Mouse (Mus musculus) testis, postnatal 14 days (tissue): ENCODE measurements around the gene Cd93.

Experiments used
- DNase-seq: peaks from one replicate; pipeline ENCODE4 v3.0.0; 2021; ENCODE audit warnings: low spot score

Gene Cd93

GRCm38 (mm10) chr2:148443249-148443958, at the start of gene Cd93:
TSS of gene Cd93 (minus strand) at chr2:148443563.
- peak; percentile 21 for DNase-seq

DNA sequence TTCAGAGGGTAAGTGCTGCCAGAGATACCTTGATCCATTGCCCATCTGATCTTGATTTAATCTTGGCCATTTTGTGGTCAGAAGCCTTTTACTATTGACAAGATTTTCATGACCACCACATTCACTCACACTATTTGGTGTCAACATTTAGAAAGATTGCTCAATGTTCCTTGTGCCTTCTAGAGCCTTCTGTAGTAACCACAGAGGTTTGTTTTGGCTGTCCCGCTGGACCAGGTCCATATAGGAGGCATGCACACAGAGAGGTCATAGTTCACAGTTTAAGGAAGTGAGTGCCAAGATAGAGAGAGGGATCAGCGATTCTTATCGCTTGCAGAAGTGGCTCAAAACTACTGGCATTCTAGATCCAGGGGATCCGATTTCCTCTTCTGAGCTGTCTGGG, 48.7 kb upstream of the Cd93 start:
- DNase-seq = no peak

DNA sequence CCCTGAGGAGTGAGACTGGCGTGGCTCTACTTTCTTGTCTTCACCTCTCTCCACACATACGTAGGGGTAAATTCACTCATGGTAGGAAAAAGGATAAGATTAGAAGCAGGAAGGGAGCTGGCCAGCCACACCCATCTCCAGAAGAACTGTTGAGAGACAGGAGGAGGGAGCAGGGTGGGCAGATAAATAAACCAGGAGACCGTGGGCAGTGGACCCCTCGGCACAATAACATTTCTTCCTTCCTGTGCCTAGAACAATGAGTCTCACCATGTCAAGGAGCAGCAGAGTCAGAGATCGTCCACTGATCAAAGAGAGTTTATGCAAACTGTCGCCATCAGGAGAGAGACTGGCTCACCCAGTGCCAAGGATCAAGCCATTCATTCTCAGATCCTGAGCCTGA, 46.8 kb upstream of the Cd93 start:
- DNase-seq = no peak

DNA sequence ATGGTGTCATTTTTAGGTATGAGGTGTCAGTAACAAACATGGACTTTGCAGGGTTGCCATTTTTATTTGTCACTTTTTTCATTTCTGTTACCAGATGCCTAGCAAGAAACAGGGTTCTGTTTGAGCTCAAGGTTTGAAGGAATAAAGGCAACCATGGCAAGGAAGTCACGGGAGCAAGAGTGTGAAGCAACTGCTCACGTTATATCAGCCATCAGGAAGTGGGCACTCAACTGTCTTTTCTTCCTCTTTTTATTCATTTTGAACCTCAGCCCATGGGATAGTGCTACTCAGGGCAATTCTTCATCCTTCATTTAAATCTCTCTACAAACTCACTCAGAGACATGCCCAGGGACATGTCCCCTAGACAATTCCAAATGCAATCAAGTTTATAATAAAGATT, 45.5 kb upstream of the Cd93 start:
- no peak for DNase-seq

GRCm38 (mm10) chr2:148485576-148485975, 42.2 kb upstream of the Cd93 start:
- DNase-seq = no peak

DNA sequence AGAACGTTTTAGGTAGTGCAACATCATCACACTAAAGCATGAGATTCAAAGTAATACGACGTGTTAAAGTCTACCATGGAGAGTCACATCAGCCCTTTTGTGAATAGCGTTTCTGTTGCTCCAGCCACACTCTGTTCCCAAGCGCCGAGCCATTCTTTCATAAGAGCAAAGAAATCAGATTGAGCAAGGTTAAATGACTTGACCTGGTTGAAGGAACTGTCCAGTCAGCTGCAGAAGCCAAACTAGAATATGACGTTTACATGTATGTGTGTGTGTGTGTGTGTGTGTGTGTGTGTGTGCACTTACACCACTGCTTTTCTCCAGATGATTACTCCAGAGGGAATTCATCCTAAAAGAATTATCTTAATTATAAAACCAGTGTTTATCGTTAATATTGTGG, 37.0 kb upstream of the Cd93 start:
- no peak for DNase-seq

GRCm38 (mm10) chr2:148478141-148478701, 34.9 kb upstream of the Cd93 start:
- DNase-seq = peak; percentile 21

DNA sequence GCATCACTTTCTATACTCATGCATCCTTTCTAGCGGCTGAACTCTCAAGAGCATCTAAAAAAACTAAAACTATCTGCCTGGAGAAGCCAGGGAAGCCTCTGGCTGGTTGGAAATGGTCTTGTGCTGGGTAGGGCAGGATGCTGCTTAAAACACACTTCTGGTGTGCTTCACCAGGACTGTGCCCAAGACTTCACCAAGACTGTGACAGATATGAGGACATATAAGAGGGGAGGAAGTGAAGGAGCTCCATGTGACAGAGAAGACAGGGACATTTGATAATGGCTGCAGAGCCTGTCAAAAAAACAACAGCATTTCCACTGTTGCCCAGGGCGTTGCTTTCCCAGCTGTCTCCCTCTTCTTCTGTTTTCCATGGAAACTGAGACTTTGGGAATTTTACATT, 34.0 kb upstream of the Cd93 start:
- DNase-seq = no peak

- DNase-seq = no peak
Measured at GRCm38 (mm10) chr2:148476576-148476975, 33.2 kb upstream of the Cd93 start.

- no peak for DNase-seq
Measured at GRCm38 (mm10) chr2:148475879-148476495, 32.6 kb upstream of the Cd93 start.

DNA sequence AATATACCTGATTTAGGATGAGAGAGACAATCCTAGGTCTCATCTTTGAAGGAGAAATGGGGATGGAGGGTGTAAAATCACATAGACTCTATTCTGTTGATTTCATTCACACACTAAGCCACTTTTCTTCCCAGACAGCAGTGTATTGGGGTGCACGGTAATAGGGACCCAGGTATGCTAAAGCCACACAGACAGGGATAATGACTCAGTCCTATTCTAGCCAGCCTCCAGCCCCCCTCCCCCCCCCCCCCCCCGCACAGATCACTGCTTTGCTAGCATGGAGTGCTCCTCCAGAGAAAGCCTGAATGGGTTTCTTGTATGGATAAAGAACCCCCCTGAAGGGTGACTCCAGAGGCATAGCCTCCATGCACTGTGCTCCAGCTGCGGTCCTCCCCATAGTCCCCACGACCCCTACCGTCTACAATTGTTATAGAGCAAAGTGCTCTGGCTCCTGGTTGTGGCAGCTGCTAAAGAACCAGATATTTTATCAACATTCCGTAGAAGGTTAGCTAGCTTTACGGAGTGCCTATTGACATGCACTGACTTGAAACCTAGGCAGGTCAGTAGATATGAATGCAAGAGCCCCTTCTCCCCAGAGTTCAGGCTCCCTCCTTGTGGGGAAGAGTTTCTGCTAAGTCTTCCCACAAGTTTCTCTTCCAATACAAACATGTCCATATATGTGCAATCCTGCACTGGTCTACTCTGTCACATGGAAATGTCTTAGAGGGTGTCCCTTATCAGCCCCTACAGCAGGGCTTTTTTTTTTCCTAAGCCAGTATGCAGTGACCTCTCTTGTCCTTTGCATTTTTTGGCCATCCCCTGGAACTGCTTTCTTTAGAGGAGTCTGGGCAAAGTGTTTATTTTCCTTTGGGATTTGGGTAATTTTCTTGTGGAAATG, 26.2 kb upstream of the Cd93 start:
- no peak for DNase-seq

DNA sequence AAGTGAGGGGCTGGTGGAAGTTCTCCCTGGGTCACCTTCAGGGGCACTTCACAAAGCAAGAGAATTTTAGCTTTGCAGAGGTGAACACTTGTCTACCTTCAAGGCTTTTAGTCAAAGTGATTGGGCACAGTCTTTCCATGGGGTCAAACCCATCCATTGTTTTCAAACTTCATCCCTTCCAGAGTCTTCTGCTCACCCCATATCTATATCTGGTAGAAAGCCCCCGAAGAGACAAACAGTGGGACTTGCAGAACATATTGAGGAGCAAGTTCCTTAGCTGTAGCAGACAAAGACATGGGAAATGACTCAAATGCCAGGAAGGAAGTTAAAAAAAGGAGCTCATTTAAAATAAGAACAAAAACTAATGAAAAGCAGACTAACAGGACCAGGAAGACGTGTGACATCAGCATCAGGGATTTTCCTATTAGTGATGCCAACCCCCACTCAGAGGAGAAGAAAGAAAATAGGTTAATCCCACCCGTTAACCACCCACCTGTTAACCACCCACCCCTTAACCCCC, 24.6 kb upstream of the Cd93 start:
- DNase-seq = no peak

GRCm38 (mm10) chr2:148455341-148455740, 12.0 kb upstream of the Cd93 start:
- no peak for DNase-seq

DNA sequence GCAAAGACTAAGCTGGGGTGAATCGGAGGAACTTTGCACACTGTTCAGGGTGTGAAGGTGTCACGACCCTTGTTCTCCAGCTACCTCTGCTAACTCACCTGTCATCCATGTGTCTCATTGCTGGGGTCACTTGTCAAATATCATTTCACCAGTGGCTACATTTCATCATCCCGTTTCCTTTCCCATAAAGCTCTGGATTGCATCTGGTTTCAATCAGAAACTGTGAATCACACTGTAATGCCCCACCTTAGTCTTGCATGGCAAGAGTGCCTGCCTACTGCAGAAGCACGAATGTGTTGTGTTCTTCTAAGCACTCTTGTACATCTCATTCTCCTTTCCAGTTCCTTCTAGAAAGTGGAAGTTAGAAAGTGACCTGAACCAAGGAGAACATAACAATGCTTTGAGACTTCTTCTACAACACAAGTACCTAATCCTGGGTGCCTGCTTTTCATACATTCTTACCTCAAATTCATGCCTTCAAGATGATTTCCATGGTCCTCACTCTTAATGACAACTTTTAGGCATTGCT, 10.7 kb upstream of the Cd93 start:
- no peak for DNase-seq

- DNase-seq = no peak
Measured at GRCm38 (mm10) chr2:148453061-148453460, 9.7 kb upstream of the Cd93 start.

DNA sequence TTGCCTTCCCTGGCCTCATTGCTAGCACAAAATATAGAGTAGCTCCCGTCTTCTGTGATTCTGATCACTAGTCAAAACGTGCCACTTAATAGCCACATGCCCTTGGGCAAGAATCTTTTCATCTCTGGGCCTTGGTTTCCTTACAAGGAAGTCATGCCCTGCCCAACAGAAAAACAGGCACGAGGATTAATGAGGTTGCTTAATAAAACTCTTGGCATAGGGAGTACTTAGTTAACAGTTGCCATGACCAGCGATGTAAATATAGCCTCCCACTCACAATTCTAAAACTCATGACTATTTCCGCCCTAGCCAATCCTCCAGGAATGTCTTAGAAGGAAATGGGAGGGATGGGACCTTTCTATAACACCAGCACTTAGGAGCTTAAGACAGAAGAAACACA, 8.1 kb upstream of the Cd93 start:
- no peak for DNase-seq

GRCm38 (mm10) chr2:148450616-148451015, 7.3 kb upstream of the Cd93 start:
- DNase-seq = no peak

DNA sequence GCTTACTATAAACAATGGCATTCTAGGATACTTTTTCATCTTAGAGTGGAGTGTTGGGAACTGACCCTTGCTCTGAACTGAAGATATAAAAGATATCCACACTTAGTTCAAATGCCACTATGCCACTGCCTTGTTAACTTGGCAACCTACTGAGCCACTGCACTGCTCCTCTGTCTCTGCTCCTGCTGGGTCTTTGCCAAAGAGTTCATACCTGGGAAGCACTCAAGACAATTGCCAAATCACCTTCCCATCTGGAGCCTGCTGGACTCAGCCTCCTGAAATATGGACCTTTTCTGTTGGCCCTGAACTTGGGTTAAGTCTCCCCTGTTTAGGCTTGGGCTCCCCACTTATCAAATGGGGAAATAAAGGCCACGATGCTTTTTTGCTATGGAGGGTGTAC, 6.3 kb upstream of the Cd93 start:
- no peak for DNase-seq

DNA sequence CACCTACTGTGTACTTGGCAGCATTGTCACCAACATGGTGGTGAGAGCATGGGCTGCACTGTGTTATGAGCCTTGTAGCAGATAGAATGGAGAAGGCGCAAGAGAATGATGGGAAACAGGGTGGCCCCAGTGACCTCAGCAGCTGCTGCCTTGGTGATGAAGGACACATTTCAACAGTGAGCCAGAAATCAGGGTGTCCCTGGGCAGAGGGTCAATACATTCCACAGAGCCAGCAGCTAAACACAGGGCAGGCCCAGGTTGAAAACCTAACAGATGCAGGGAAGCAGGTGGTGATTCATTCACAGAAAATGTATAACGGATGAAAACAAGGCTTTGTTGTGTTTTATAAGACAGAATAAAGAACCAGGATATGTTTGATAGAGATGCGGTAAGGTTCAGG, 3.1 kb upstream of the Cd93 start:
- DNase-seq = no peak

DNA sequence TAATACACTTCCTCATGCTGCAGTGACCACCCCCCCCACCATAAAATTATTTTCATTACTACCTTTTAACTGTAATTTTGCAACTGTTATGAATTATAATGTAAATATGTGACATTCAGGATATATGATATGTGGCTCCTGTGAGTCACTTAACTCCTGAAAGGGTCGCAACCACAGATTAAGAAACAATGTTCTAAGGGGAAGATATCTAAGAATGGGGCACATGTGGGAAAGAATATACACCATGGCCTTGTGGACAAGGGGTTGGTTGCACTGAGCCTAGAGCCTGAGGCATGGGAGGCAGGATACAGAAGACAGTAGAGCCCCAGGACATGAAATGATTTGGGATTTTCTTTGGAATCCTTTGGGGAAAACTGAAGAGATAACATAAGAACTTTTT, 2.3 kb upstream of the Cd93 start:
- DNase-seq = no peak

GRCm38 (mm10) chr2:148444472-148444871, 1.1 kb upstream of the Cd93 start:
- DNase-seq = no peak

- DNase-seq = no peak
Measured at GRCm38 (mm10) chr2:148442710-148443109, 653 bp downstream of the Cd93 start.
